Mouse (Mus musculus): ENCODE data around the gene Chst14. TPM values are rescaled to one million over a fixed set of nuclear protein-coding genes. Genes with fewer than 3 reads are reported as not detected.

The Chst14 gene
- polyA plus RNA-seq, 1 experiment from 2014 or later = 51.3 TPM

DNA sequence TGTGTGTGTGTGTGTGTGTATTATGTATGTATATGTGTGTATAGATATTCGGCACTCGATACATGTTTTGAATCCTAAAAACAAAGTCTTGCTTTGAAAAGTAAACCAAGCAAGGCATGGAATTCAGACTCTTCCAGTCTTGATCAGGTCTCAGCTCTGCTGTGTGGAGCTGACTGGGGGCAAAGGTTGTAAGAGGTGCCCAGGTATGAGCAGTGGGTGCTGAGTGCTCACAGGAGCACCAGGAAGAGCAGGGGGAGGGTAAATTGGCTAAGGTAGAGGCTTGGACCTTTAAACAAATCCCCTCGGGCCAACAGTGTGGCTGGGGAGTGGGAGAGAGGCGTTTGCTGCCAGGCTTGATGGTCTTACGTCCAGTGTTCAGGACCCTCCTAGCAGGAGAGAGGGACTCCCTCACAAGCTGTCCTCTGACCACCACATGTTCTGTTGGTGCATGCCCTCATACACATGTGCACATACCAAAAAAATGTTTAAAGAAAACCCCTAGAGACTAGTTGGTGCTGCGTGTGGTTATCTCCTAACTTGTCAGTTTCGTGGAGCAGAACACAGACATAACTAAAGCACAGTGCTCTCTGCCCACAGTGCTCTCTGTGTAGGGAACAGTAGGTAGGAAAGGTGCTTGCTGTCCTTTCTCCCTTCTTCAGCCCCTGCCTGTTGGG lies 15.6 kb upstream of the Chst14 start:
- Histone ChIP-seq H3K27ac (replicated peaks; ENCODE audit: low read depth, low read length) (no peak overlapping the region), H3K4me1 (ENCODE audit: control insufficient read depth, insufficient read depth, low read length) (peaks cover 7% of the 10 kb centered on the region; the same call in 1 of the 2 replicates), H3K36me3 (ENCODE audit: control insufficient read depth, insufficient read depth, low read length) (no peaks in the 10 kb centered on the region), H3K4me2 (ENCODE audit: low read depth, low read length) (no peak overlapping the region), H3K4me3 (ENCODE audit: low read depth, low read length) (no peak overlapping the region), H3K9ac (ENCODE audit: low read depth, low read length) (no peak overlapping the region), H3K9me3 (ENCODE audit: control insufficient read depth, low read length) (no peaks in the 10 kb centered on the region), H3K27me3 (replicated peaks; ENCODE audit: control insufficient read depth, insufficient read depth, low read length) (no peaks in the 10 kb centered on the region)
- WGBS = 72% methylated on average over 7 of the region's 7 CpGs
- DNase-seq (ENCODE audit: low spot score) (no peak), ATAC-seq (ENCODE audit: low read depth) (no peak)

DNA sequence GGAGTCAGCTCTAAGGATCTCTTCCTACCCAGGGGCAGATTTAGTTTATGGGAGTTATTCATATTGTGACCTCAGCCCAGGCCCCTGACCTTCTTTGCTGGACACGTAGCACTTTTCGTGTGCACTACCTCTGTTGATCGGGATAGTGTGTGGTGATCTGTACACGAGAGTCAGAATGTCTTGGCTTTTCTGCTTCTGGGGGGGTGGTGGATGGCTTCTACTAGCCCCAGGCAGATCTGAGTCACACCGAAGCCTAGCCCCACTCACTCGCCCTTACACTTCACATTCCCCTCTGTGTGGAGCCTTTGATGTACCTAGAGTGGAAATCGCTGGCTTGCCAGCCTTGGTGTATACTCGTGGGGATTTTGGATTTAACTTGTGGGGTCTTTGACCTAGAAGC lies 13.6 kb upstream of the Chst14 start:
- Histone ChIP-seq H3K4me3 (ENCODE audit: low read depth, low read length) (no peak overlapping the region), H3K9me3 (ENCODE audit: control insufficient read depth, low read length) (no peaks in the 10 kb centered on the region), H3K4me2 (ENCODE audit: low read depth, low read length) (no peak overlapping the region), H3K36me3 (ENCODE audit: control insufficient read depth, insufficient read depth, low read length) (0 out of 2 replicates have a peak, but pooled peaks cover 8% of the 10 kb centered on the region), H3K27ac (replicated peaks; ENCODE audit: low read depth, low read length) (no peak overlapping the region), H3K9ac (ENCODE audit: low read depth, low read length) (no peak overlapping the region), H3K4me1 (ENCODE audit: control insufficient read depth, insufficient read depth, low read length) (peaks cover 7% of the 10 kb centered on the region; the same call in 1 of the 2 replicates), H3K27me3 (replicated peaks; ENCODE audit: control insufficient read depth, insufficient read depth, low read length) (no peaks in the 10 kb centered on the region)
- 55% methylated on average over 8 of the region's 8 CpGs for WGBS
- ATAC-seq (ENCODE audit: low read depth) (no peak), DNase-seq (ENCODE audit: low spot score) (no peak)

DNA sequence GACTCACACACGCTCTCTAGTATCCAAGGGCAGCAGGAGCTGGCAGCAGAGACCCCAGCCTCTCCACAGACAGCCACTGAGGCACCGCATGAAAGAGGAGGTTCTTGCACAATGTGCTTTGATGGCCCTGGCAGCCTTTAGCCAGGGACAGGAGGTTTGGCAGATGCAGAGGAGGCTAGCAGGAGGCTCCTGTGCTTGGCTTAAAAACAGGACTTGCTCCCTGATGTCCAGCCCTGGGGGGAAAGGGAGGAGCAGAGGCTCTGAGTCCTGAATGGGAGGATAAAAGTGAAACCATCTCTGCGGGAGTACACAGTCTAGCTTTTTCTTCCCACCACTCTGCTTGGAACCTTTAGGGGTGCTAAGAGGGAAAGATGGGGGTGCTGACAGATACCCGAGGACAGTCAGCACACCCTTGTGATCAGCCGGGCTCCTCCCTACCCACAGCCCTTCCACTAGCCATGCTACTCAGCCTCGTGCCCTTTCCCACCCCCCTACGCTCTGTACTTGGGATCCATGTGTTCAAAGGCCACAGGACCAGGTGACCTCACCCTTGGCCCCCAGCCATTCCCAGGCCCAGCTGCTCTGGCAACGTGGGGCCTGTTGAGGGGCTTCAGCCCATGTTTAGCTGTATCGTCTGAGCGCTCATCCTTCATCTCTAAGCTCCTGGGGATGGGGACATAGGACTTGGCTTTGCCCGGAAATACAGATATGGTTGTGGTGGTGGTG lies 12.6 kb upstream of the Chst14 start:
- H3K4me2 ChIP-seq (ENCODE audit: low read depth, low read length) = no peak overlapping the region
- no peak overlapping the region for H3K9ac ChIP-seq (ENCODE audit: low read depth, low read length)
- no peak overlapping the region for H3K4me3 ChIP-seq (ENCODE audit: low read depth, low read length)
- DNase-seq (ENCODE audit: low spot score) (no peak), ATAC-seq (ENCODE audit: low read depth) (no peak)
- 47% methylated on average over 11 of the region's 11 CpGs for WGBS
- H3K27me3 ChIP-seq (replicated peaks; ENCODE audit: control insufficient read depth, insufficient read depth, low read length) = no peaks in the 10 kb centered on the region
- H3K4me1 ChIP-seq (ENCODE audit: control insufficient read depth, insufficient read depth, low read length) = peaks cover 7% of the 10 kb centered on the region; the same call in 1 of the 2 replicates
- no peak overlapping the region for H3K27ac ChIP-seq (replicated peaks; ENCODE audit: low read depth, low read length)
- no peaks in the 10 kb centered on the region for H3K9me3 ChIP-seq (ENCODE audit: control insufficient read depth, low read length)
- 0 out of 2 replicates have a peak, but pooled peaks cover 8% of the 10 kb centered on the region for H3K36me3 ChIP-seq (ENCODE audit: control insufficient read depth, insufficient read depth, low read length)

DNA sequence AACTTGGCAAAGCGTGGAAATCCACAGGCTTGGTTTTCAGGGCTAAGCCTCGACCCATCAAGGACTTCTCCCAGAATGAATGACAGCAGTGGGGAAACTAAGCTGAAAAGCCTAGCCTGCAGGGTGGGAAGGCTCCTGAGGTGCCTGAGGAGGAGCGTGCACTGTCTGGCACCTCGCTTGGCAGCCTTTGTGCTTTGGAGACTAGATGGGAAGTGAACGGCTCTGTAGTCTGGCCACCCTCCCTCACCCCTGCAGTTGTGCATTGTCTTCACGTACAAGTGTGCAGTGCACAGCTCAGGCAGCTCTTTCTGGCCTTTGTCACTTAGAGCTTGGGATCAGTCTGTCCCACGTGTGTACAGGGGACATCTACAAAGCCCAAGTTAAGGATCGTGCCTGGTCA lies 11.6 kb upstream of the Chst14 start:
- no peak for DNase-seq (ENCODE audit: low spot score)
- H3K9me3 ChIP-seq (ENCODE audit: control insufficient read depth, low read length) = no peaks in the 10 kb centered on the region
- 52% methylated on average over 8 of the region's 8 CpGs for WGBS
- H3K4me1 ChIP-seq (ENCODE audit: control insufficient read depth, insufficient read depth, low read length) = peaks cover 7% of the 10 kb centered on the region; the same call in 1 of the 2 replicates
- no peak for ATAC-seq (ENCODE audit: low read depth)
- H3K27me3 ChIP-seq (replicated peaks; ENCODE audit: control insufficient read depth, insufficient read depth, low read length) = no peaks in the 10 kb centered on the region
- no peak overlapping the region for H3K4me2 ChIP-seq (ENCODE audit: low read depth, low read length)
- no peak overlapping the region for H3K4me3 ChIP-seq (ENCODE audit: low read depth, low read length)
- H3K9ac ChIP-seq (ENCODE audit: low read depth, low read length) = no peak overlapping the region
- peaks cover 16% of the 10 kb centered on the region; the same call in 1 of the 2 replicates for H3K36me3 ChIP-seq (ENCODE audit: control insufficient read depth, insufficient read depth, low read length)
- H3K27ac ChIP-seq (replicated peaks; ENCODE audit: low read depth, low read length) = no peak overlapping the region

DNA sequence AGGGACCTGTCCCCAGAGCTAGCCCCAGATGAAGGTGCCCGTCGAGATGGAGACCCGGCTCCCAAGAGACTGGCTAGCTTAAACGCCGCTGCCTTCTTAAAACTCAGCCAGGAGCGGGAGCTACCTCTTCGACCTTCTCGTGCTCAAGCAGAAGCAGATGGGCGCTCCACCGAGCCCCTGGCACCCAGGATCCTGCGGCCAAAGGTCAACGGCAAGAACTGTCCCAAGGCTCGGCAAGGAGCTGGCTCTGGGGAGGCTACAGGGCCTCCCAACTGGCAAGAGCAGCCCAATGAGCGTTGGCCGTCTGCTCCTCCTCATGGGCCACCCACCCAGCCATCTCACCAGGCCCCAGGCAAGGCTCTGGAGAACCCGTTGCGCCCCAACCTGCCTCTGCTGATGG lies 9.9 kb upstream of the Chst14 start:
- Histone ChIP-seq H3K27me3 (replicated peaks; ENCODE audit: control insufficient read depth, insufficient read depth, low read length) (no peaks in the 10 kb centered on the region), H3K4me2 (ENCODE audit: low read depth, low read length) (no peak overlapping the region), H3K9ac (ENCODE audit: low read depth, low read length) (no peak overlapping the region), H3K4me1 (ENCODE audit: control insufficient read depth, insufficient read depth, low read length) (peaks cover 7% of the 10 kb centered on the region; the same call in 1 of the 2 replicates), H3K36me3 (ENCODE audit: control insufficient read depth, insufficient read depth, low read length) (peaks cover 21% of the 10 kb centered on the region; the same call in 1 of the 2 replicates), H3K9me3 (ENCODE audit: control insufficient read depth, low read length) (no peaks in the 10 kb centered on the region), H3K4me3 (ENCODE audit: low read depth, low read length) (no peak overlapping the region), H3K27ac (replicated peaks; ENCODE audit: low read depth, low read length) (no peak overlapping the region)
- 91% methylated on average over 13 of the region's 17 CpGs for WGBS
- ATAC-seq (ENCODE audit: low read depth) (no peak), DNase-seq (ENCODE audit: low spot score) (no peak)

DNA sequence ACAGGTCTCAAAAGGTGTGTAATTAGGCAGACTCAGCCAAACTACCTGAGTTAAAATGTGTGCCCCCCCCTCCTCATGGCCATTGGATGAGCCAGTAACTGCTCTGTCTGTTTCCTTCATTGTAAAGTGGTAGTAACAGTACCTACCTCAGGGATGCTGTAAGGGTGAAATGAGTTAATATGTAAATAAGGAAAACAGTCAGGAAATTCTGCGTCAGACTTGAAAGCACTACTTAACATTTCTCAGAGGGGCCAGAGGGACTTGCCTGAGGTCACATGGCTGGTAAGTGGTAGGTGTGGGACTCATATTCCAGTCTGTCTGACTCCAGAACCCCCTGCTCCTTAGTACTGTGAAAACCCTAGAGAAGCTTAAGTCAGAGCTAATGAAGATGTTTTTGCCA lies 7.8 kb upstream of the Chst14 start:
- H3K9ac ChIP-seq (ENCODE audit: low read depth, low read length) = no peak overlapping the region
- H3K27ac ChIP-seq (replicated peaks; ENCODE audit: low read depth, low read length) = no peak overlapping the region
- ATAC-seq (ENCODE audit: low read depth) (no peak), DNase-seq (ENCODE audit: low spot score) (no peak)
- 54% methylated on average over 1 of the region's 1 CpGs for WGBS
- H3K4me2 ChIP-seq (ENCODE audit: low read depth, low read length) = no peak overlapping the region
- peaks cover 37% of the 10 kb centered on the region; the same call in 1 of the 2 replicates for H3K36me3 ChIP-seq (ENCODE audit: control insufficient read depth, insufficient read depth, low read length)
- H3K27me3 ChIP-seq (replicated peaks; ENCODE audit: control insufficient read depth, insufficient read depth, low read length) = no peaks in the 10 kb centered on the region
- no peak overlapping the region for H3K4me3 ChIP-seq (ENCODE audit: low read depth, low read length)
- H3K9me3 ChIP-seq (ENCODE audit: control insufficient read depth, low read length) = no peaks in the 10 kb centered on the region
- peaks cover 2% of the 10 kb centered on the region; the same call in 1 of the 2 replicates for H3K4me1 ChIP-seq (ENCODE audit: control insufficient read depth, insufficient read depth, low read length)

DNA sequence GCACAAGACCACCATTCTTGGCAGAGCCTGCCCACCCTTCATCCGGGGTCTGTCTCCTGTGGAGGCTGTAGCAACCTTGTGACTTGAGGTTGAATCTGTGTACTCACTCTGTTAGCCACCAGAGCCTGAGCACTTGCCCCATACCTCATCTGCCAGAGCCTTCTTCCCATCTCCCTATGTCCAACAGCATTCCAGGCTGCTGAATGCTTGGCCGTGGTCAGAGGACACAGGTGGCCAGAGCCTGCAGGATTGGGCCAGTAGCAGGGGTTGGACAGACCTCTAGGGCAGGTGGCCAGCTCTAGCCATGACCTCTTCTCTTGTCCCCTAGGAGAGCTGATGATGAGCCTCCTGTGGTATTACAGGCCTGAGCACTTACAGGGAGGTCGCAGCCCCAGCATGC lies 5.9 kb upstream of the Chst14 start:
- Histone ChIP-seq H3K4me2 (ENCODE audit: low read depth, low read length) (no peak overlapping the region), H3K4me1 (ENCODE audit: control insufficient read depth, insufficient read depth, low read length) (no peaks in the 10 kb centered on the region), H3K27me3 (replicated peaks; ENCODE audit: control insufficient read depth, insufficient read depth, low read length) (no peaks in the 10 kb centered on the region), H3K9ac (ENCODE audit: low read depth, low read length) (no peak overlapping the region), H3K36me3 (ENCODE audit: control insufficient read depth, insufficient read depth, low read length) (peaks cover 37% of the 10 kb centered on the region; the same call in 1 of the 2 replicates), H3K9me3 (ENCODE audit: control insufficient read depth, low read length) (no peaks in the 10 kb centered on the region), H3K4me3 (ENCODE audit: low read depth, low read length) (no peak overlapping the region), H3K27ac (replicated peaks; ENCODE audit: low read depth, low read length) (no peak overlapping the region)
- DNase-seq (ENCODE audit: low spot score) (no peak), ATAC-seq (ENCODE audit: low read depth) (no peak)
- 89% methylated on average over 3 of the region's 3 CpGs for WGBS

DNA sequence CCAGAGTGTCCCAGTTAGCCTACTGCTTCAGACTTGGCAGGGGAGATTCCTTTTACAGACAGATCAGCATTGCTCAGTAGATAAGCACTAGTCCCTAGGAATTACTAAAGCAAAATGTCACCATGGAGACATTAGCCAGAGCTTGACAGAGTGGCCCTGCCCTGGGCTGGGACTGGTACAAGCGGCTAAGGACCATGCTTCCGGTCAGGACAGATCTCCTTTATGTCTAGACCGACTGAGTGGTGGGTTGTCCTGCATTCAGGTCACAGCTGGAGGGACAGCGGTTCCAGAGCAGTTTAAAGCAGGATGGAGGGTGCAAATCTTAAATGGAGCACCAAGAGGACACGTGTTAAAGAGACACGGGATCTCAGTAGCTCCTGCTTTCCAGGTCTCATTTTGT lies 344 bp upstream of the Chst14 start:
- peak; percentile 22 for ATAC-seq (ENCODE audit: low read depth)
- Histone ChIP-seq H3K27ac (replicated peaks; ENCODE audit: low read depth, low read length) (no peak overlapping the region), H3K9ac (ENCODE audit: low read depth, low read length) (peak overlapping the region; percentile 79)

More for the DNA sequence above, 344 bp upstream of the Chst14 start:
- Histone ChIP-seq H3K4me2 (ENCODE audit: low read depth, low read length) (peak overlapping the region; percentile 87), H3K9me3 (ENCODE audit: control insufficient read depth, low read length) (no peaks in the 10 kb centered on the region), H3K4me1 (ENCODE audit: control insufficient read depth, insufficient read depth, low read length) (peaks cover 25% of the 10 kb centered on the region), H3K27me3 (replicated peaks; ENCODE audit: control insufficient read depth, insufficient read depth, low read length) (no peaks in the 10 kb centered on the region), H3K4me3 (ENCODE audit: low read depth, low read length) (peak overlapping the region; percentile 62), H3K36me3 (ENCODE audit: control insufficient read depth, insufficient read depth, low read length) (0 out of 2 replicates have a peak, but pooled peaks cover 17% of the 10 kb centered on the region)
- 2% methylated on average over 6 of the region's 6 CpGs for WGBS
- DNase-seq (ENCODE audit: low spot score) = no peak

All from embryonic facial prominence, embryonic 14.5 days (tissue).